Mouse (Mus musculus) gastrocnemius, adult 2 months (tissue): ENCODE results near the gene Pola2. TPM values are rescaled to one million over a fixed set of nuclear protein-coding genes. Genes with fewer than 3 reads are reported as not detected.
A peak's percentile ranks its signal among the peaks of the same experiment; 100 is the strongest.

Experiments used
- DNase-seq: peaks from one replicate; pipeline ENCODE4 v3.0.0; 2022
- H3K27ac ChIP-seq: fragments of 200-600 bp; 2 replicates; pipeline ENCODE4 v1.8.1; 2022; ENCODE audit warnings: mild to moderate bottlenecking
- H3K4me3 ChIP-seq: fragments of 200-600 bp; 2 replicates; pipeline ENCODE4 v1.8.1; 2022; ENCODE audit warnings: mild to moderate bottlenecking, moderate library complexity
- CTCF ChIP-seq: fragments of 200-600 bp; IDR thresholded peaks from 2 replicates; pipeline ENCODE4 v1.8.1; 2022; ENCODE audit warnings: antibody characterized with exemption, mild to moderate bottlenecking, moderate library complexity
- intact Hi-C: fragments of 180-260 bp; cut with DNase I; formaldehyde crosslinking; loops from one replicate; pipeline ENCODE4 v1.15.1; 2025
- total RNA-seq, 2 experiments: library from RNA; stranded (reverse); gene quantifications; 2 replicates each; pipeline ENCODE4 v1.2.3; 2021

Pola2 gene
- total RNA-seq, 2 experiments from 2014 or later, result 8.9 to 9.2 TPM

- DNase-seq, result peak; percentile 38
- intact Hi-C loops, result loop anchor here (2.0 kb wide), 1 partner anchor 13 kb away; no protein-coding TSS in a partner anchor
- H3K27ac ChIP-seq, result peak overlapping the region; percentile 91
- no peak for TF ChIP-seq CTCF
- no peak overlapping the region for H3K4me3 ChIP-seq
These were observed 20.6 kb downstream of the Pola2 start for GRCm38 (mm10) chr19:5943404-5943803.

- intact Hi-C loops, result loop anchor here (2.0 kb wide), 1 partner anchor 14 kb away; no protein-coding TSS in a partner anchor
These were observed 21.4 kb downstream of the Pola2 start for GRCm38 (mm10) chr19:5942581-5942980.

GRCm38 (mm10) chr19:5940656-5941055, 23.3 kb downstream of the Pola2 start:
- H3K27ac ChIP-seq, result peak overlapping the region; percentile 91
- TF ChIP-seq CTCF, result no peak
- DNase-seq, result peak; percentile 80
- intact Hi-C loops, result loop anchor here (2.0 kb wide), 1 partner anchor 16 kb away; the partner anchor contains the start of gene Cdc42ep2
- H3K4me3 ChIP-seq, result peak overlapping the region; percentile 37; the same call in 1 of the 2 replicates

More at GRCm38 (mm10) chr19:5942581-5942980, 21.4 kb downstream of the Pola2 start:
- Histone ChIP-seq H3K27ac (peak overlapping the region; percentile 91), H3K4me3 (peak overlapping the region; percentile 15; the same call in 1 of the 2 replicates)
- TF ChIP-seq CTCF, result no peak
- DNase-seq, result peak; percentile 78

GRCm38 (mm10) chr19:5940173-5940572, 23.8 kb downstream of the Pola2 start:
- H3K27ac ChIP-seq, result peak overlapping the region; percentile 91
- no peak for TF ChIP-seq CTCF
- intact Hi-C loops, result loop anchor here (2.0 kb wide), 1 partner anchor 15 kb away; the partner anchor contains the start of gene Cdc42ep2
- DNase-seq, result peak; percentile 95
- H3K4me3 ChIP-seq, result peak overlapping the region; percentile 37; the same call in 1 of the 2 replicates

GRCm38 (mm10) chr19:5939715-5940114, 24.3 kb downstream of the Pola2 start:
- Histone ChIP-seq H3K4me3 (0 out of 2 replicates have a peak overlapping the region, but pooled peaks have one; percentile 2), H3K27ac (peak overlapping the region; percentile 91)
- intact Hi-C loops, result loop anchor here (2.0 kb wide), 1 partner anchor 15 kb away; the partner anchor contains the start of gene Cdc42ep2
- no peak for TF ChIP-seq CTCF
- no peak for DNase-seq

DNA sequence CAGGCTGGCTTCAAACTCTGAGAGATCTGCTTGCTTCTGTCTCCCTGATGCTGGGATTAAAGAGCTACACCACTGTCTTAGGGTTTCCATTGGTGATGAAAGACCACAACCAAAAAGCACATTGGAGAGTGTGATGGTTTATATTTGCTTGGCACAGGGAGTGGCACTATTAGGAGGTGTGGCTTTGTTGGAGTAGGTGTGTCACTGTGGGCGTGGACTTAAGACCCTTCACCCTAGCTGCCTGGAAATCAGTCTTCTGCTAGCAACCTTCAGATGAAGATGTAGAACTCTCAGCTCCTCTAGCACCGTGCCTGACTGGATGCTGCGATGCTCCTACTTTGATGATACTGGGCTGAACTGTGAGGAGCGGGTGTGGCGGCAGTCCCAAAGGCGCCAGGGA, 25.5 kb downstream of the Pola2 start:
- no peak for TF ChIP-seq CTCF
- Histone ChIP-seq H3K4me3 (no peak overlapping the region), H3K27ac (peak overlapping the region; percentile 64)
- intact Hi-C loops, result no loop called here
- DNase-seq, result no peak

DNA sequence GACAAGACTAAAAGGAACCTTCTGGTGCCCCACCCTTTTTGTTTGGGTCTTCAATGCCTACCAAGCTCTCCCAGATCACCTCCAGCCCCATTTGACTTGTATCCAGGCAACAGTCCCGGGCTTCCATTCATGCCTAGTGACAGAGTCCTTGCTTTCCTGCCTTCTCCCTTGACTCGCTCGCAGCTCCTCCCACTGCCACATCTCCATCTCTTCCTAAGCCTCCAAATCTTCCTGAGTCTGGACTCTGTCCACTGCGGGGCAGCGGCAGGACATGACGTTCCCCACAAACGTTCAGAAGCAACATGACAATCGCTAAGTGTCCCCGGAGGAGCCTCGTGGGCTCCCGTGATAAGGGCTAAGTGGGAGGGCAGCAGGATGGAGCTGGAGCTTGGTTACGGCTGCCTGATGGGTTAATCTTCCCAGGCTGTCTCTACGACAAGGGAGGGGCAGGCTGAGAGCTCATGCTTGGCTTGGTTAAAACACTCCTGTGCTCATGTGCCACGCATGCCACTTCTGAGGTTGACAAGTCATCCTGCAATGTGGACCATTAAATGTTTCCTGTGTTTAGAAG, 26.1 kb downstream of the Pola2 start:
- TF ChIP-seq CTCF, result no peak
- Histone ChIP-seq H3K4me3 (peak overlapping the region; percentile 15; the same call in 1 of the 2 replicates), H3K27ac (peak overlapping the region; percentile 64)
- intact Hi-C loops, result no loop called here
- no peak for DNase-seq

- no peak for TF ChIP-seq CTCF
- Histone ChIP-seq H3K27ac (peak overlapping the region; percentile 64), H3K4me3 (peak overlapping the region; percentile 15; the same call in 1 of the 2 replicates)
- intact Hi-C loops, result no loop called here
- DNase-seq, result no peak
These were observed 26.7 kb downstream of the Pola2 start for GRCm38 (mm10) chr19:5937095-5937835.

- DNase-seq, result peak; percentile 64
- H3K4me3 ChIP-seq, result no peak overlapping the region
- intact Hi-C loops, result no loop called here
- peak overlapping the region; percentile 65 for H3K27ac ChIP-seq
- TF ChIP-seq CTCF, result no peak
These were observed 28.3 kb downstream of the Pola2 start for GRCm38 (mm10) chr19:5935691-5936090.

DNA sequence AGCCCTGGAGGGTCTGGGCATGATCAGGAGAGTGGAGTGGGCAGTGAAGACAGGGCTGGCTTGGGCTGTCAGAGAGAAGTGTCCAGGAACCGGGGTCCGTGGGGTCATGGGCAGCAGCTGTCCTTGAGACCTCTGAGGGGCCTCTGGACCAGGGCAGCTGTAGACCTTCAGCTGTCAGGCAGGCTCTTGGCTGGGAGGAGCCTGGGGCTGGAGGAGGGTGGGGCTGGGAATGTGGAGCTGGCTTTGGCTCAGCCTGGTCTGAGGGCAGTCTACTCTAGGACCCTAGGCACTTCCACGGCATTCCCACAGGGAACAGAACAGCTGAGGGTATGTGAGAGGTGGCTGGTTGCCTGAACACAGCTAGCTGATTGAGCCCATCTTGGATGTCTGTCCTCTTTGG, 28.7 kb downstream of the Pola2 start:
- intact Hi-C loops, result no loop called here
- no peak for TF ChIP-seq CTCF
- Histone ChIP-seq H3K4me3 (no peak overlapping the region), H3K27ac (peak overlapping the region; percentile 65)
- peak; percentile 73 for DNase-seq

- peak overlapping the region; percentile 80 for H3K27ac ChIP-seq
- TF ChIP-seq CTCF, result no peak
- DNase-seq, result peak; percentile 69
- intact Hi-C loops, result no loop called here
- peak overlapping the region; percentile 18; the same call in 1 of the 2 replicates for H3K4me3 ChIP-seq
These were observed 34.1 kb downstream of the Pola2 start for GRCm38 (mm10) chr19:5929634-5930596.

GRCm38 (mm10) chr19:5928546-5928945, 35.5 kb downstream of the Pola2 start:
- intact Hi-C loops, result no loop called here
- no peak overlapping the region for H3K27ac ChIP-seq
- H3K4me3 ChIP-seq, result no peak overlapping the region
- DNase-seq, result no peak
- TF ChIP-seq CTCF, result no peak
